Mouse (Mus musculus) liver, embryonic 14 days (tissue): ENCODE data around the gene Timm8a1. TPM values are rescaled to one million over a fixed set of nuclear protein-coding genes. Genes with fewer than 3 reads are reported as not detected.

ENCODE experiments used
- polyA plus RNA-seq: library from polyadenylated mRNA; depleted of rRNA; stranded (reverse); fragments of >200 nt; gene quantifications from 2 replicates; pipeline ENCODE4 v1.2.3, GENCODE M21; 2012; rRNA removed

Timm8a1 gene
- 21.7 and 24.8 TPM in 2 replicates for polyA plus RNA-seq

DNA sequence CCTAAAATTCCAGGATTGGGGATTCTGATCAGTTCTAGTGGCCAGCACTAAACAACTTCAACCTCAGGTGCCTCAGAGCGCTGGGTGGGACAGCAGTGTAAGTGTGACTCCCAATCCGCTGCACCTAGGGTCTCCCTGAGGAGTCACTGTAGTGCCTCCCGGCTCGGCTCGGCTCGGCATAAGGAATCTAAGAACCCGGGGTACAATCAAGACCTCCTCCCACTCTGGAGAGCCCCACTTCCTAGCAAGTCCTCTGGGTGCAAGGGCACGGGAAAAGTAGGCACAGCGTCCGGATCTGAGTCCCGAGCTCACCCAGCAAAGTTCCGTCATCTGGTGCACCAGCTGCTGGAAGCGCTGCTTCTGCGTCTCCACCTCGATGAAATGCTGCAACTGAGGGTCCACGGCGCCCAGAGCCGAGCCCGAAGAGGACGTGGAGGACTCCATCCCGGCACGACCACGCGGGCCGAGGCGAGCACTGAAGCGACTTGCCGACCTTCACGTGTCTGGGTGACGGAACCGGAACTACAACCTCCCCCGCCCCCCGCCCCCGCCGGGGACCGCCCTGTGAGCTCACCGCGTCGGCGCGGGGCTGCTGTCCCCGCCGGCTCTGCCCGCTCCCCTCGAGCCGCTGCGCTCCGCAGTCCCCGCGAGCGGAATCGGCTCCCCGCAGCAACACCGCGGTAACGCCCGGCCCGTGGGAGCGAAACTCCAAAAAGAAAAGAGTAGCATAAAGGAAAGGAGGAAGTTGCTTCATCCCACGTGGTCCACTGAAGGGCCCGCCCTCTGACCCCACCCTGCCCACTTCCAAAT is at the start of gene Timm8a1:
Gene Timm8a1, minus strand, starts transcription at position 721 of the 810 bp plus-strand sequence.

DNA sequence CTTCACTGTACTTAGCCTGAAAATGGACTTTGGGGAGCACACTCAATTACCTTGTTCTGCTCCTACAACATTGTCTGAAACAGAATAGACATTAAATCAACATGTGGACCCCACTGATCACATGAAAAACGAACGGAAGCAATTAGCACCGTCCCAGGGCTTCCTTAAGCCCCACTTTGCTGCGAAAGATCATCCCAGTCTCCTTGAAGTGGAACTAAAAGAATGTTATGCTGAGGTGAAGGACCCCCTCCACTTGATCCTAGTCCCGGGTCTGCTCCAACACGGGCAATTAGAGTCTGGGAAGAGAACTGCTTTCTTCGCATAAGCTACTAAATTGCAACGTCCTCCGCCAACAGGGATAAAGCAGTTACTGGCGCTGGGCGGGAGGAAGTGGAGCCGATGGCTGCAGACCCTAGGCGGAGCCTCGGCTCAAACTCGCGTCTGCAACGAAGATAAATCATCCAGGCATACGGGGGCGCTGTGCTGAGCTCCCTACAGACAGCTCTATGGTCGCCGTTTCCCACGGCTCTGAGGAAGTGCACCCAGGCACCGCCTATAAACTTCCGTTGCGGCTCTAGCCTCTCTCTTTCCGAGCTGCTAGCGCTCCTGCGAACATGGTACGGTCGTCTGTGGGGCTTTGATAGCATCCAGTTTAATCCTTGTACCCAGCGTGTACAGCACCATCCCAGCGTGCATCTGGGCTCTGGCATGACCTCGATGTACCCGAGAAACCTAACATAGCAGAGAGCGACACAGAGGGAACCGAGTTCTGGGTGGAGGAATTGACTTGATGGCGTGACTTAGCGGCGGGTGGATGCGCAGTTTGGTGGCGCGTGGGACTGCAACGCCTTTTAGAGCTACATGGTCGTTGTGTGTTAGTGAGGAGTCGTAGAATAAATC is 43.7 kb upstream of the Timm8a1 start, which contains the start of gene Rpl36a:
Gene Rpl36a, plus strand, starts transcription at position 552 of the 900 bp plus-strand sequence.

DNA sequence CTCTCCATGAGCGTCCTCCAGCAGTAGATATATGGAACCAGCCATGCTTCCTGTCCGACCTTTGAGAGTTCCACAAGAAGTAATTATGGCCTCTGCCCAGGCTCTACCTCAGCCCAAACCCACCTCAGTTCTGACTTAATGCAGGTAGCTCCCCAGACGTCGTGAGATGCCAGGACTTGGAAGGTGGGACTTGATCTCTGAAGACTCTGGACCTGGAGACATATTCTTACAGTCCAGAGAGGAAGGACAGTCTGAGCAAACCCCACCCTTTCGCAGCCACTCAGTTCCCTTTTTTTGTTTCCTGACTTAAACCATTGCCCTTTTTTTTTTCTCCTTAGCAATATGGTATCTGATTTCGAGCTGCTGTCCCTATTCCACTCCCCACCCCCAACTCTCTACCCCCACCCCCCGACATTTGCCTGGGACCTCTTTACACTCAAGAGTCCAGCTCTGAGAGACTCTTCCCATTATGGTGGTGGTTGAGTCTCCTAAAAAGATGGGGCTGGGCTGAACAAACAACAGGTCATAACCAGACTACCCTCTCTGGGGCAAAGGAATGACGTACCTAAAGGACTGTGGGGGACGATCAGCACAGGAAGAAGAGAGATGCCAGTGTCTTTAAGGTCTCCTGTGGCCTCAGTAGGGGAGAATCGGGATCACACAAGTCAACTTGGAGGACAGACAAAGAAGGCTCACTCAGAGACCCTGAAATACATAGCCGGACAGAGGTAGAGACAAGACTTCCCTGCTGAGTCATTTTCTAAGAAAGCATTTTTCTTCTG is 41.4 kb upstream of the Timm8a1 start, which contains the start of gene Btk:
Gene Btk, minus strand, starts transcription at position 683 of the 782 bp plus-strand sequence.

Other genes starting within 250 kb of the Timm8a1 start
- 0.36 and 0.37 TPM in 2 replicates for gene Tmem35a, start 246.6 kb downstream of the Timm8a1 start, polyA plus RNA-seq
- gene Cenpi, start 233.8 kb downstream of the Timm8a1 start, polyA plus RNA-seq, result 10.4 and 12.6 TPM in 2 replicates
- gene Drp2, start 137.3 kb downstream of the Timm8a1 start, polyA plus RNA-seq, result 0.37 and 0.43 TPM in 2 replicates
- 0.02 TPM in 1 of 2 replicates, not detected in the other for gene Taf7l, start 65.4 kb downstream of the Timm8a1 start, polyA plus RNA-seq
- 16.2 and 17.7 TPM in 2 replicates for gene Btk, start 41.7 kb upstream of the Timm8a1 start, polyA plus RNA-seq
- 1,340 and 1,382 TPM in 2 replicates for gene Rpl36a, start 43.8 kb upstream of the Timm8a1 start, polyA plus RNA-seq
- 1.8 and 2.1 TPM in 2 replicates for gene Gla, start 59.3 kb upstream of the Timm8a1 start, polyA plus RNA-seq
- gene Hnrnph2, start 59.3 kb upstream of the Timm8a1 start, polyA plus RNA-seq, result 53.3 and 57.9 TPM in 2 replicates
- gene Armcx4, start 144.7 kb upstream of the Timm8a1 start, polyA plus RNA-seq, result 1.4 and 1.6 TPM in 2 replicates
- gene Armcx1, start 176.1 kb upstream of the Timm8a1 start, polyA plus RNA-seq, result 5.3 and 5.5 TPM in 2 replicates
- 5.3 and 6.1 TPM in 2 replicates for gene Armcx6, start 209.6 kb upstream of the Timm8a1 start, polyA plus RNA-seq
- gene Armcx3, start 214.7 kb upstream of the Timm8a1 start, polyA plus RNA-seq, result 9.8 and 10.3 TPM in 2 replicates